Mouse (Mus musculus) embryo, embryonic 10.5 days (tissue): Measurements from ENCODE around the gene Rab20.
"Not testable (repeated sequence)": the region's sequence is repeated elsewhere in the genome, so short reads cannot be mapped to it uniquely, and the experiment has no call there.

Experiments used
- DNase-seq: peaks from one replicate; pipeline ENCODE4 v3.0.0-alpha.2; 2015; ENCODE audit warnings: low spot score

Gene Rab20

GRCm38 (mm10) chr8:11479591-11479990 lies 1.1 kb upstream of the Rab20 start:
- no peak for DNase-seq

DNA sequence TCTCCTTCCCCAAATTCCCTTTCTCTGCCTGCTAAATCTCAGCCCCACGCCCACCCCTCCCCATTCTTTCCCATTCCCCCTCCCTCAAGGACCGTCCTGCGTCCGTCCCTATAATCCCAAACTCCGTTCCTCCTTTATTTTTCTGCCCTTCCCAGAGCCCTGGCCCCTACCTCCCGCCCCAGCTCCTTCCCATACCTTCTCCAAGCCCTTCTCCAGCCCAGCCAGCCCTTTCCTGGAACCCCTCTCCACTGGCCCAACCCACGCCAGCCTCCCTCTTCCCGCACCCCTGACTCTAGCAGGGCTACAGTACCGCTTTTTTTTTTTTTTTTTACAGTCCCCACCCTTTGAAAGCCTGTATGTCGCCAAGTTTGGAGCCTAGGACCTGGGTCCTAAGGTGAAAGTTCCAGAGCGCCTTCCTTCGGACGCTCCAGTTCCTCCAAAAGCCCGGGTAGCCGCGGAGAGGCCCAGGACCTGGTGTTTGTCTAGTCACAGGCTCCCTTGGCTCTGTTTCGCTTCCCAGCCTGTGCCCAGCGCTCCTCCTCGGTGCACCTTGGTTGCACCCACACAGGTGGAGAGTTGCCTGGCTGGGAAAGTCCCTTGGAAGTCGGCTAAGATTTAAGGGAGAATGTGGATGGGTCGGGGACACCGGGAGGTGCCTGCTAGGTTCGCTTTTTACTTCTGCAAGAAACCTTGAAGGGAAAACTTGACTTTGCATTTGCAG lies 457 bp upstream of the Rab20 start:
- peak; percentile 35 for DNase-seq

- DNase-seq: no peak
Measured at GRCm38 (mm10) chr8:11477178-11477553, 1.3 kb downstream of the Rab20 start.

- DNase-seq: peak; percentile 70
Measured at GRCm38 (mm10) chr8:11476338-11477177, 2.0 kb downstream of the Rab20 start.

DNA sequence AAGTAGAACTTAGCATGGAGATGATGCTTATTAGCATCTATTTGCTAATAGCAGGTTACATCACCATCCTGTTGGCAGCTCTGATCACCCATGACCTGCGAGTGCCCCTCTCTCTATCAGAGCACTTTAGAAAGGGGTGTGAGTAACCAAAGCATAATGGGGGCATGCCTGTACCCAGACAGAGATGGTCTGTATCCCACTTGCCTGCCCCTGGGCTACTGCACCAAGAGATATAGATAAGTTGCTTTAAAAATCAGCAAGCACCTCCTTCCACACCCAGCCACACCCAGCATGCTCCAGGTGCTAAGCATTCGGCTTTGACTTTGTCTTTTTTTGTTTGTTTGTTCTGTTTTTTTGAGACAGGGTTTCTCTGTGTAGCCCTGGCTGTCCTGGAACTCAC lies 2.6 kb downstream of the Rab20 start:
- no peak for DNase-seq

DNA sequence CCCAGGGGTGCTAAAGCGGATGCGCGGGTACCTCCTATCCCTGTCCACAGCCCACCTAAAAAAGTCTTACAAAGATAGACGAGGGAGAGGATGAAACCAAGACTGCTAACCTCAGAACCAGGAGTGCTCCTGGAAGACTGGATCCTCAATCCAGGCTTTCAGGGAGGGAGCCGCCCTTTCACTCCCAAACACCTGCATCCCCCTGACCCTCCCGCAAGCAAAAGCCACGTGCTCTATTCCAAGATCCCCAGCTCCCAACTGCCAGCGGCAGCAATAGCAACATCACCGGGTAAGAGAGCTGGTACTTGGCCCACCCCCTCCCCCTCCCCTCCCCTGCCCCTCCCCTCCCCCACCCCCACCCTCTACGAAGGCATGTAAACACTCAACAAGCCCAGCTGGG lies 3.1 kb downstream of the Rab20 start:
- DNase-seq: no peak

GRCm38 (mm10) chr8:11473072-11473471 lies 5.4 kb downstream of the Rab20 start:
- peak; percentile 45 for DNase-seq

DNA sequence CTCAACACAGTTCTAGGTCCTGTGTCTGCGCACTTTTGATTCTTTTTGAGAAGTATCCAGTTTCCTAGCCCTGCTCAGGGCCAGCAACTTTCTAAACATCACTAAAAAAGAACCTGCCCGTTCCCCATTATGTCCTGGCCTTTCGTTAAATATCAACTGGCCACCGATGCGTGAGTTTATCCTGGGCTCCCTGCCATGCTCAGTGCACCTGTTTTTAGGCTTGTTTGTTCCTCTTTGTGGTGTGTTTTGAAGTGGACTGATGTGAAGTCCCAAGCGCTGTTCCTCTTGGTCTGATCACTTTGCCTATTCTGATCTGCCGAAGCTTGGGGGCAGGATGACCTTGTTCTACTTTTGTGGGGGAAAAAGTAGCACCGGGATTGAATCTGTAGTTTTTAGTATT lies 7.2 kb downstream of the Rab20 start:
- no peak for DNase-seq

DNA sequence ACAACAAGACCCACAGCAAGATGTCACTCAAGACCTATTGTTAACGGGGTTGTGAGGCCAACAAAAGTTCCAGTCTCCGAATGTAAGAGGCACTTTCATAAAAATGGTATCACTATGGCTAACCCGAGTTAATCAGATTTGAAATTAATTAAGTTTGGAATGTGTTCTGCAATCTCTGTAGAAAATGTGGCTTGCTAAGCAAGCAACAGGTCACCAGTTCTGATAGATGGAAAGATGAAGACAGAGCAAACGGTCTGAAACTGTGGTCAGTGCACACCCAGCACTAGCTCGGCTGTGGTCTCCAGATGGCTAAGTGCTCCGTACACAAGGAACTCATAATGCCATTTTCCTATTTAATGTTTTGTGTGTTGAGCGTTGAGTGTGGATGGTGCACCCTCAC lies 7.8 kb downstream of the Rab20 start:
- DNase-seq: no peak

GRCm38 (mm10) chr8:11469095-11469494 lies 9.4 kb downstream of the Rab20 start:
- peak; percentile 52 for DNase-seq

DNA sequence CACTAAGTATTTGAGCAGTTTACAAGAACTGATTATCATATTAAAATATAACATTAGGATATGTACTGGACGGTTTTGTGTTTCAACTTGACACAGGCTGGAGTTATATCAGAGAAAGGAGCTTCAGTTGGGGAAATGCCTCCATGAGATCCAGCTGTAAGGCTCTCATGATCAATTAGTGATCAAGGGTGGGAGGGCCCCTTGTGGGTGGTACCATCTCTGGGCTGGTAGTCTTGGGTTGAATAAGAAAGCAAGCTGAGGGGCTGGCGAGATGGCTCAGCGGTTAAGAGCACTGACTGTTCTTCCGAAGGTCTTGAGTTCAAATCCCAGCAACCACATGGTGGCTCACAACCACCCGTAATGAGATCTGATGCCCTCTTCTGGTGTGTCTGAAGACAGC lies 12.0 kb downstream of the Rab20 start:
- not testable (repeated sequence) for DNase-seq

DNA sequence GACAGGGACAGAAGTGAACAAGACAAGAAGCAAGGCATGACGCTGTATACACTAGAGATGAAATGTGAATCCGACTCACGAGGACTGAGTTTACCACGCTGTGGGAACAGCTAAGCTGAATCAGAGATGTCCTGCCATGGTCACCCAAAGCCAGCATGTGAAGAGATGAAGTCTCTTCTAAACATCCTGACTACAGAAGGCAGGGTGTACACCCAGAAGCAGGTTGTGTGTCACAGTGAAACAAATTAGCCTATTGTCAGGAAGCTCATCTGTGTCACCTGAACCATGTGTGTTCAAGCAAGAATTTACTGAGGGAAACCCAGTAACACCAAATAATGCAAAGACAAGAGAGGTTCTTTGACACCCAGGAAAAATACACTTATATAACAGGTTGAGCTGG lies 12.9 kb downstream of the Rab20 start:
- no peak for DNase-seq

DNA sequence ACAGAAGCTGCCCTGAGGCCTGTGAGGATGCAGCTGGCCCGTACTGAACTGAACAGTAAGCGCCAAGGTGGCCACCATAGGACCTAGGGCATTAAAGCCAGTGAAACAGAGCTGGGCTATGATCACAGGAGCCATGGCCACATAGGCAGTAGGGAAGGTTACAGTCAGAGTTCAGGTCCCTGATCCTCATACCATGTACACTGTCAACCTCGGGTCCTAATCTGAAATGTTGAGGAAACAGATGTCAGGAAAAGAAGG lies 13.9 kb downstream of the Rab20 start:
- no peak for DNase-seq

- no peak for DNase-seq
Measured at GRCm38 (mm10) chr8:11463889-11464706, 14.4 kb downstream of the Rab20 start.

- DNase-seq: no peak
Measured at GRCm38 (mm10) chr8:11463541-11463888, 15.0 kb downstream of the Rab20 start.

- no peak for DNase-seq
Measured at GRCm38 (mm10) chr8:11462641-11463040, 15.9 kb downstream of the Rab20 start.

DNA sequence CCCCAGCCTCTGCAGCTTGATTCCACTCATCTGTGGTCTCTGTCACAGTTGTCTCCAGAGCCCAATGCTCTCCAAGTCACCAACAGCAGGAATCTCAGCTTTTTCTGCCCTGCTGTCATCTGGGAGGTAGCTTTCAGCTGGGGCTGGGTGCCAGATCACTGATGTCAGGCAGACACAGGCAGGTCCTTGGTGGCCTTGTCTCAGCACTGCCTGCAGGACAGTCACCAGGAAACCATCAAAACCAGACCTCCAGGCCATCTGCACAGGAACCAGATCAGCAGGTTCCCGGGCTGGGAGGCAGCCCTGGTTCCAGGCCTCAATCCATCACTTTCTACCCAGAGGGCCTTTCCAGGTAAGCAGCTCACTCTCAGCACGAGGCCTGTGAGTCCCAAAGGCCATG lies 16.7 kb downstream of the Rab20 start:
- no peak for DNase-seq

DNA sequence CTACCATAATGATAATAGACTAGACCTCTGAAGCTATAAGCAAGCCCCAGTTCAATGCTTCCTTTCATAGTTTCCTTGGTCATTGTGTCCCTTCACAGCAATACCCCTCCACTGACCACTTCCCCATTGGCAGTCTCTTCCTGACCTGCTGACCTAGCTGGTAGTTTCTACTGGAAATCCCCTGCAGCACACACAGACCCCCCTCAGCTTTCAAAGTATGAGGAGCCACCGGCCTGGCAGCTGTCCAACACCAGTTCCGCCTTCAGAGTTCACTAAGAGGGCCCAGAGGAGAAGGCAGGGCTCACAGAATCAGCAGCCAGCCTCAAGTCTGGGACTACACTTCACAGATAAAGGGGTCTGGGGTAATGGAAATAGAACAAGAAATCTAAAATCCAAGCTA lies 17.6 kb downstream of the Rab20 start:
- no peak for DNase-seq

GRCm38 (mm10) chr8:11459016-11459415 lies 19.5 kb downstream of the Rab20 start:
- peak; percentile 52 for DNase-seq

DNA sequence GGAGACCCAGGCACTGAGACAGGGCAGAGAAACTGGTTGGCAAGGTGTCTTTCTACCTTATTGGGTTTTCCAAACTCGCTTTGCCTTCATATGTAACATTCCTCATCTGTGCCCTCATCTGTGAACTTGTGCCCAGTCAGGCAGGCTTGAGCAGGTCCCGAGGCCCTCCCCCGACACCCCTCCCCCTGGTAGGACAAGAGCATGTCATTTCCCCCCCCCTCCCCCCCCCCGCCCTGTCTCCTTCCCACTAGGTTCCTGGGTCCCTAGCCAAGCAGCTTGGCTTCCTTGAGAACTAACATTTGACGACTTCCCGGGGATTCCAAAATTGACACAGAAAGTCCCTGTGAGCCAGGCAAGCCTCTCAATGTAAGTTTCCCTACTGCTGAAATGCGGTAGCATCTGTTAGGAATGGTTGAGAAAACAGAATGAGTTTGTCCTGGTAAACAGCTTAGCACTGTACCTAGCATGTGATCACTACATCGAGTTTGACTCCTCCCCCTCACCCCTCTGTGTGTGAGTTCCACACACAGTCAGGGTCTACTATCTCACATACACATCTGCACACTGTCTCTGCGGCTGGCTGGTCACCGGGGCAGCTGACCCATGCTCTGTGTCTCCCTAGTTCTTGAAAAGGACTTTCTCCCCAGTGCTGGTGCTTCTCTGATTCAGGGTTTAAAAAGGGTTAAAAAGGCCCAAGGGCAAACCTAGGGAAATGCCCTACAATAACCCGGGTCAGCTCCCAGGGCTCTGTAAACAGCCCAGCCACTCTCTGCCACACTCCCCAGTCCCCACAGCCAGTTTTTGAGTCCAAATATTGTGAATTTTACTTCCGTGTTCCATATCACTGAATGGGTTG lies 20.3 kb downstream of the Rab20 start:
- peak; percentile 35 for DNase-seq

- DNase-seq: no peak
Measured at GRCm38 (mm10) chr8:11457278-11457677, 21.2 kb downstream of the Rab20 start.

- DNase-seq: no peak
Measured at GRCm38 (mm10) chr8:11454228-11454627, 24.3 kb downstream of the Rab20 start.
